35 mouse cellular contexts compared by ENCODE assay signal in genomic region chr2:24809746-24810145, GRCm38 (mm10). TPM values are rescaled to one million over a fixed set of nuclear protein-coding genes. Genes with fewer than 3 reads are reported as not detected.
"Had no signal": no experiment of that assay in that cellular context is flagged by ENCODE, and none has a peak within 500 bp of the region (broad histone marks: within the 10 kb centered on the region; RNA-seq: fewer than 3 reads in every experiment).

No protein-coding gene starts in this region.

- H3K4me2 ChIP-seq: limb, embryonic 12.5 days; limb, embryonic 13.5 days; limb, embryonic 15.5 days; liver, embryonic 12.5 days; liver, embryonic 13.5 days; liver, embryonic 15.5 days; lung, embryonic 14.5 days; lung, embryonic 15.5 days; midbrain, embryonic 11.5 days; midbrain, embryonic 12.5 days; midbrain, embryonic 13.5 days; midbrain, embryonic 15.5 days; neural tube, embryonic 12.5 days had no signal

- H3K4me1 ChIP-seq: limb, embryonic 10.5 days; limb, embryonic 12.5 days; limb, embryonic 13.5 days; limb, embryonic 15.5 days; liver, embryonic 13.5 days; lung, embryonic 15.5 days; midbrain, embryonic 10.5 days; midbrain, embryonic 12.5 days; midbrain, embryonic 13.5 days; midbrain, embryonic 15.5 days; neural tube, embryonic 12.5 days had no signal

- H3K27ac ChIP-seq: limb, embryonic 10.5 days; limb, embryonic 12.5 days; limb, embryonic 13.5 days; limb, embryonic 15.5 days; liver, embryonic 12.5 days; liver, embryonic 13.5 days; liver, embryonic 14.5 days; liver, embryonic 15.5 days; lung, embryonic 15.5 days; macrophage; midbrain, embryonic 10.5 days; midbrain, embryonic 12.5 days; midbrain, embryonic 13.5 days; midbrain, embryonic 15.5 days; neural tube, embryonic 12.5 days had no signal

- H3K9me3 ChIP-seq: limb, embryonic 10.5 days; limb, embryonic 12.5 days; limb, embryonic 13.5 days; limb, embryonic 15.5 days; liver, embryonic 12.5 days; liver, embryonic 13.5 days; liver, embryonic 15.5 days; lung, embryonic 15.5 days; megakaryocyte, embryonic 14.5 days; midbrain, embryonic 10.5 days; midbrain, embryonic 12.5 days; midbrain, embryonic 13.5 days; midbrain, embryonic 15.5 days; neural tube, embryonic 12.5 days had no signal

- H3K27me3 ChIP-seq: limb, embryonic 12.5 days; limb, embryonic 13.5 days; limb, embryonic 15.5 days; liver, embryonic 12.5 days; liver, embryonic 13.5 days; liver, embryonic 15.5 days; lung, embryonic 15.5 days; megakaryocyte, embryonic 14.5 days; midbrain, embryonic 12.5 days; midbrain, embryonic 13.5 days; midbrain, embryonic 15.5 days; neural tube, embryonic 12.5 days had no signal

- ATAC-seq: liver, embryonic 12.5 days; liver, postnatal 0 days; lung, postnatal 0 days; midbrain, embryonic 13.5 days; midbrain, embryonic 15.5 days; midbrain, embryonic 16.5 days had no signal

- H3K9ac ChIP-seq: limb, embryonic 12.5 days; limb, embryonic 13.5 days; limb, embryonic 15.5 days; liver, embryonic 12.5 days; liver, embryonic 13.5 days; liver, embryonic 14.5 days; liver, embryonic 15.5 days; liver, postnatal 0 days; lung, embryonic 14.5 days; lung, embryonic 15.5 days; midbrain, embryonic 12.5 days; midbrain, embryonic 13.5 days; midbrain, embryonic 15.5 days; neural tube, embryonic 12.5 days had no signal

- H3K4me3 ChIP-seq: limb, embryonic 10.5 days; limb, embryonic 12.5 days; limb, embryonic 13.5 days; limb, embryonic 15.5 days; liver, embryonic 12.5 days; liver, embryonic 13.5 days; liver, embryonic 15.5 days; lung, embryonic 15.5 days; megakaryocyte, embryonic 14.5 days; midbrain, embryonic 10.5 days; midbrain, embryonic 12.5 days; midbrain, embryonic 13.5 days; midbrain, embryonic 15.5 days; myocyte; neural tube, embryonic 12.5 days had no signal

- DNase-seq: left cerebral cortex, postnatal 4 days; liver; liver, embryonic 13.5 days; liver, postnatal 0 days; lung, adult 18-20 months; lung, adult 2 months; lung, embryonic 14.5 days; lung, postnatal 10 days; lung, postnatal 14 days; lung, postnatal 36 days; lung, postnatal 4 days; midbrain, embryonic 14.5 days had no signal

RNA-seq across cellular contexts. Expression of gene Cacna1b, which starts 46.8 kb away (rescaled TPM):
- total RNA-seq: liver, adult 2 months; megakaryocyte, adult 5-6 weeks; megakaryocyte-erythroid progenitor cell, adult 5-6 weeks; monocyte, adult 5-6 weeks had no signal
- polyA plus RNA-seq: liver, adult 2 months had no signal
